Comparison of ENCODE assay signal across 9 mouse cellular contexts in the genomic region with DNA sequence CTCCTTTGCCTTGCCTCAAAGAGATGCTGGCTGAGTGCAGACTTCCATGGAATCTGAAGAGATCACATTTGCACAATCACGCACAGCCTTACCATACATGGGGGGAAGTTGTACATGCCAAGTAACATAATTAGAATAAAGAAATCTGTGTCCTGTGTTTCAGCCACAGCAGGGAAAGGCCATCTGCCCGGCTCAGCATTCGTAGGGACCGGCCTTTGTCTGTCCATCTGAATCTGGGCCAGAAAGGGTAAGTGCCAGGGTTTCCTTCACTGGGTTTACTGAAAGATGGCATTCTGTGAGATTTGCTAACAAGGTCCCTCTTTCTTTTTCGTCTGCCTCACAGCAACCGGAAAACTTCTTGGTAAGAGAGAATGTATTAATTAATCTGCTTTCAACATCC.
A peak's percentile ranks its signal among the peaks of the same experiment; 100 is the strongest.
DNase-seq lines count a peak whose midpoint lies in the region; ATAC-seq lines count a peak whose summit lies in the region.
"Had no signal": no experiment of that assay in that cellular context is flagged by ENCODE, and none has a peak within 500 bp of the region (broad histone marks: within the 10 kb centered on the region; RNA-seq: fewer than 3 reads in every experiment).

No protein-coding gene starts in this region.

- H3K4me2 ChIP-seq in forebrain, embryonic 14.5 days (ENCODE audit: low read length): no peak overlapping the region
- no peak overlapping the region for H3K4me2 ChIP-seq in neural tube, embryonic 12.5 days (replicated peaks)
- H3K4me2 ChIP-seq in kidney, embryonic 15.5 days: no peak overlapping the region
- H3K4me2 ChIP-seq: lung, embryonic 15.5 days had no signal

- ATAC-seq in forebrain, embryonic 14.5 days: peak; percentile 88
- peak; percentile 76 for ATAC-seq in neural tube, embryonic 12.5 days (ENCODE audit: low FRiP score, low read depth)
- no peak for ATAC-seq in kidney, embryonic 15.5 days (replicated peaks; ENCODE audit: low FRiP score)

- no peaks in the 10 kb centered on the region for H3K9me3 ChIP-seq in forebrain, embryonic 14.5 days (replicated peaks; ENCODE audit: control insufficient read depth, low read length)
- no peaks in the 10 kb centered on the region for H3K9me3 ChIP-seq in forebrain, embryonic 10.5 days
- H3K9me3 ChIP-seq in neural tube, embryonic 12.5 days: no peaks in the 10 kb centered on the region
- no peaks in the 10 kb centered on the region for H3K9me3 ChIP-seq in kidney, embryonic 15.5 days (replicated peaks)
- H3K9me3 ChIP-seq: lung, embryonic 15.5 days had no signal

- no peak overlapping the region for H3K4me3 ChIP-seq in forebrain, embryonic 14.5 days (ENCODE audit: low read depth, low read length)
- H3K4me3 ChIP-seq in forebrain, embryonic 10.5 days: no peak overlapping the region
- no peak overlapping the region for H3K4me3 ChIP-seq in neural tube, embryonic 12.5 days
- H3K4me3 ChIP-seq in kidney, embryonic 15.5 days (replicated peaks): no peak overlapping the region
- H3K4me3 ChIP-seq: lung, embryonic 15.5 days had no signal

- H3K27me3 ChIP-seq in forebrain, embryonic 14.5 days (replicated peaks; ENCODE audit: control insufficient read depth, insufficient read depth, low read length): no peaks in the 10 kb centered on the region
- no peaks in the 10 kb centered on the region for H3K27me3 ChIP-seq in forebrain, embryonic 10.5 days (ENCODE audit: poor library complexity, severe bottlenecking)
- H3K27me3 ChIP-seq in neural tube, embryonic 12.5 days (replicated peaks): no peaks in the 10 kb centered on the region
- no peaks in the 10 kb centered on the region for H3K27me3 ChIP-seq in kidney, embryonic 15.5 days
- H3K27me3 ChIP-seq: lung, embryonic 15.5 days had no signal

- DNase-seq in forebrain, embryonic 14.5 days (ENCODE audit: low spot score): peak; percentile 85
- DNase-seq in forebrain, embryonic 10.5 days (ENCODE audit: extremely low spot score, low spot score): no peak
- DNase-seq in cerebellum, adult 9-10 months: peak; percentile 97
- peak; percentile 67 for DNase-seq in layer of hippocampus, adult 11-12 months (ENCODE audit: low spot score)
- DNase-seq in heart, postnatal 4 days: no peak
- no peak for DNase-seq in thymus, postnatal 4 days

- WGBS in forebrain, embryonic 14.5 days: 13% methylated on average over 6 of the region's 6 CpGs
- 88% methylated on average over 6 of the region's 6 CpGs for WGBS in forebrain, embryonic 10.5 days
- WGBS in neural tube, embryonic 12.5 days: 47% methylated on average over 6 of the region's 6 CpGs
- 90% methylated on average over 6 of the region's 6 CpGs for WGBS in kidney, embryonic 15.5 days

- H3K4me1 ChIP-seq in forebrain, embryonic 14.5 days (ENCODE audit: control insufficient read depth, insufficient read depth, low read length): no peaks in the 10 kb centered on the region; the same call in 1 of the 2 replicates
- no peaks in the 10 kb centered on the region for H3K4me1 ChIP-seq in forebrain, embryonic 10.5 days
- peaks cover 6% of the 10 kb centered on the region for H3K4me1 ChIP-seq in neural tube, embryonic 12.5 days
- peaks cover 3% of the 10 kb centered on the region; the same call in 1 of the 2 replicates for H3K4me1 ChIP-seq in kidney, embryonic 15.5 days
- H3K4me1 ChIP-seq: lung, embryonic 15.5 days had no signal

- 0 out of 2 replicates have a peak overlapping the region, but pooled peaks have one; percentile 4 for H3K27ac ChIP-seq in forebrain, embryonic 14.5 days (ENCODE audit: low read depth, low read length)
- H3K27ac ChIP-seq in forebrain, embryonic 10.5 days: no peak overlapping the region
- no peak overlapping the region for H3K27ac ChIP-seq in neural tube, embryonic 12.5 days
- no peak overlapping the region for H3K27ac ChIP-seq in kidney, embryonic 15.5 days
- H3K27ac ChIP-seq: lung, embryonic 15.5 days had no signal

- H3K36me3 ChIP-seq in forebrain, embryonic 14.5 days (ENCODE audit: control insufficient read depth, insufficient read depth, low read length): no peaks in the 10 kb centered on the region
- H3K36me3 ChIP-seq in forebrain, embryonic 10.5 days (replicated peaks): no peaks in the 10 kb centered on the region
- H3K36me3 ChIP-seq in neural tube, embryonic 12.5 days: no peaks in the 10 kb centered on the region
- no peaks in the 10 kb centered on the region for H3K36me3 ChIP-seq in kidney, embryonic 15.5 days
- H3K36me3 ChIP-seq: lung, embryonic 15.5 days had no signal

- H3K9ac ChIP-seq in forebrain, embryonic 14.5 days (ENCODE audit: low read length): 0 out of 2 replicates have a peak overlapping the region, but pooled peaks have one; percentile 7
- no peak overlapping the region for H3K9ac ChIP-seq in neural tube, embryonic 12.5 days
- no peak overlapping the region for H3K9ac ChIP-seq in kidney, embryonic 15.5 days
- H3K9ac ChIP-seq: lung, embryonic 15.5 days had no signal

Comparison
In these comparisons a context has a peak if more than half of its experiments do, and no peak if none do; other contexts are left out.
1. DNase-seq: peak in forebrain, embryonic 14.5 days (single experiment), cerebellum, adult 9-10 months (single experiment) and layer of hippocampus, adult 11-12 months (single experiment); none in forebrain, embryonic 10.5 days (single experiment), heart, postnatal 4 days (single experiment) and thymus, postnatal 4 days (single experiment).